Mouse (Mus musculus) C2C12 (cell line): ENCODE data around the gene Zfp574.

Source experiments
- CTCF ChIP-seq: IDR thresholded peaks from one replicate; pipeline ENCODE4 v1.5.1; 2011; ENCODE audit not compliant: control insufficient read depth, insufficient read depth, insufficient read length
- MAX ChIP-seq: IDR thresholded peaks from one replicate; pipeline ENCODE4 v1.6.1; 2011; ENCODE audit warnings: mild to moderate bottlenecking, control low read depth
- USF1 ChIP-seq: IDR thresholded peaks from one replicate; pipeline ENCODE4 v1.6.1; 2011; ENCODE audit warnings: low read depth, mild to moderate bottlenecking, control low read depth, moderate library complexity

DNA sequence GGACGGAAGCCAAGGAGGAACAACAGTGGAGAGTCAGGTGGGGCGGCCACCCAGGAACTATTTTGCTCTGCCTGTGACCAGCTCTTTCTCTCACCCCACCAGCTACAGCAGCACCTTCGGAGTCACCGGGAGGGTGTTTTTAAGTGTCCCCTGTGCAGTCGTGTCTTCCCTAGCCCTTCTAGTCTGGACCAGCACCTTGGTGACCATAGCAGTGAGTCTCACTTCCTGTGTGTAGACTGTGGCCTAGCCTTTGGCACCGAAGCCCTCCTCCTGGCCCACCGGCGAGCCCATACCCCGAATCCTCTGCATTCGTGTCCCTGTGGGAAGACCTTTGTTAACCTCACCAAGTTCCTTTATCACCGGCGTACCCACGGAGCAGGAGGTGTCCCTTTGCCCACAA lies 8.1 kb downstream of the Zfp574 start:
- no peak for TF ChIP-seq CTCF
- TF ChIP-seq USF1, result no peak
- TF ChIP-seq MAX, result no peak
